Mouse (Mus musculus) liver, postnatal 0 days (tissue): Measurements from ENCODE around the gene Sh2b1.

Source experiments
- CTCF ChIP-seq: sonication (generic); IDR thresholded peaks from 2 replicates; pipeline ENCODE4 v1.5.1; 2016; ENCODE audit warnings: antibody characterized with exemption, low read depth
- EP300 ChIP-seq: IDR thresholded peaks from 2 replicates; pipeline ENCODE4 v1.6.1; 2016; ENCODE audit warnings: antibody characterized with exemption, low read depth, mild to moderate bottlenecking

GRCm38 (mm10) chr7:126496475-126496874 lies 21.3 kb upstream of the Sh2b1 start:
- TF ChIP-seq CTCF (no peak), EP300 (no peak)
